Mouse (Mus musculus) heart, adult 18-20 months (tissue): ENCODE measurements around the gene Per2. TPM values are rescaled to one million over a fixed set of nuclear protein-coding genes. Genes with fewer than 3 reads are reported as not detected.
"Not testable (repeated sequence)": the region's sequence is repeated elsewhere in the genome, so short reads cannot be mapped to it uniquely, and the experiment has no call there.

ENCODE experiments used
- DNase-seq, 2 experiments: peaks; one replicate each; pipeline ENCODE4 v3.0.0; 2021 to 2022; ENCODE audit warnings: mixed read lengths in 1 of 2
- long read RNA-seq, 2 experiments: library from polyadenylated mRNA; stranded (forward); transcript quantifications; one replicate each; pipeline ENCODE4 v2.0.0; 2021
- total RNA-seq, 2 experiments: library from RNA; stranded (reverse); gene quantifications; 2 replicates each; pipeline ENCODE4 v1.2.3; 2021

Gene Per2
- total RNA-seq = 1 to 10 TPM; 4.7 to 5.6 TPM
- long read RNA-seq, experiment 1, partial matches to known transcripts = 0 of 1 reads
- long read RNA-seq, experiment 1, other reads (novel, unspliced or antisense) = 1 of 1 reads
- long read RNA-seq, experiment 2, full-length matches to known transcripts = 1 of 2 reads
- long read RNA-seq, experiment 2, partial matches to known transcripts = 1 of 2 reads
- long read RNA-seq, experiment 2, other reads (novel, unspliced or antisense) = 0 of 2 reads

DNA sequence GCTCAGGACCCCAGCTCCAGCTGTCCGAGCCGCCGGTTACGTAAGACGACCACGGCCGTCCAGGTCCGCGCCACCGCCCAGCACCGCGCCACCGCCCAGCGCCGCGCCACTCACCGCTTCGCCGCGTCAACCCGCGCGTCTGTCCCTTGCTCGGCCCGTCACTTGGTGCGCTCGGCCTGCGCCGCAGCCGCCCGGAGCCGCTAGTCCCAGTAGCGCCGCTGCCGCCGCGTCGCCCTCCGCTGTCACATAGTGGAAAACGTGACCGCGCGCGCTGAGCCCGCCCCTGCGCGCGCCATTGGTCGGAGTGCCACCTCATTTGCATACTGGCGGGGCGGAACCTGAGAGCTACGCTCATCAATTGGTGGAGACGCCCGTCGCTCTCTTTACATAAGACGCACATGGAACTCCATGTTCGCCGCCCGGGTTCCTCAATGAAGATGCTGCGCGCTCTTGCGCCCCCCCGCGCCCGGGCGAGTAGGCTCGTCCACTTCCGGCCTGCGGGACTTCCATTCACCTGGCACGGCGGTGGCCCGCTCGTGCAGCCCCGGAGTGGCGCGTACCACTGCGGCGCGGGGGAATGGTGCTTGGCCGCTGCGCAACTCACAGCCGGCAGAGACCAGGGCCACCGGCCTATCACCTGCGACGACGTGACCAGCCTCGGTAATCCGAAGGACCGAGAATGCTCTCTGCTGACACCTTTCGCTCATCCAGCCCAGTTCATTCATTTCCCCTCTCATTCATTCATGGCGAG lies at the start of gene Per2:
TSS of gene Per2 (minus strand) at position 266 of the 751 bp plus-strand sequence.
- DNase-seq = peak; percentile 98 to 99

DNA sequence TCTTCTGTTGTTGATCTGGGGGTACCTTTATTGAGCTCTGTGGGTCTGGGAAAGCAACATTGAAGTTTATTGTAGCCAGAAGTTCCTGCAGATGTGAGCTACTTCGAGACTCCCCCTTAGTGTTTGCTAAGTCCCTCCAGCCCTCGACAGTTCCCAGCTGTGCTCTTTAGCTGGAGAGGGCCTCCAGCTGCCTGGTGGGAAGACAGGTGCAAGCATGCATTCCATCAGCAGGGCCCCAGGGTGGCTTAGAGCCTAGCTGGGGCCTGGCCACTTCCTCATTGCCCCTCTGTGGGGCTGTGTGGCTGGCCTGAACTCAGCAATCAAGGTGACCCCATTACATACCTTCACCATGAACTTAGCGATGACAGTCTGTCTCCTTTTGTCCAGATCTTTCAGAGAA lies 45.5 kb upstream of the Per2 start:
- no peak for DNase-seq

DNA sequence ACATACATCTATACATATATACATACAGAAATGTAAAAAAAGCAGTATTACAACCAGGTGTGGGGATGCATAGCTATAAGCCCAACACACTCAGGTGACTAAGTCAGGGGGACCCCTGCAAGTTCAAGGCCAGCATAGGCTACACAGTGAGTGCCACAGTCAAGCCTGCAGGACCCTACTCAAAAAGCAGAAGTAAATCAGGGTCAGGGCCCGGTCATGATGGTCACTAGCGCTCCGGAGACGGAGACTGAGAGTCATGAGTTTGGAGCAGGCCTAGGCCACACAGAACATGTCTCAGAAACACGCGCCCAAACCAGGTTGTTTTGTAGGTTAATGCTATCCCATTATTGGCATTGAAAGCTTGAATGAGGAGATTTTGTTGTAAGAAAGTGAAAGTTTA lies 39.5 kb upstream of the Per2 start:
- no peak for DNase-seq

DNA sequence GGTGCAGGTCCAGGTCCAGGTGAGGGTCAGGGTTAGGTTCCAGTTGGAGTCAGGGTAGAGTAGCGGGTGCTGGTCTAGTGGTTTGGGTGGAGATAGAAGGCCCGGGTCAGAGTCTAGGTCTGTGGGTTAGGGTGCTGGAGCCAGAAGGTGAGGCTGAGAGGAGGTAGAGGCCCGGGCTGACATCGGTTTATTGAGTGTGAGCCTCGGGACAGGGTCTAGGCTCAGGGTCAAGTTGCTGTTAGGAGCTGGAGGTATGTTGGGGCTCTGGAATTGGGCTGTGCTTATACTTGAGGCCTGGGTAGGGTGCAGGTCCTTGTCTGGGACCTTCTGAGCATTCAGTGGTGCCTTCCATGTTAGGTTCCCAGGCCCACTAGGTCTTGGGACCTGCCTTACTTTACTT lies 36.2 kb upstream of the Per2 start:
- no peak for DNase-seq

DNA sequence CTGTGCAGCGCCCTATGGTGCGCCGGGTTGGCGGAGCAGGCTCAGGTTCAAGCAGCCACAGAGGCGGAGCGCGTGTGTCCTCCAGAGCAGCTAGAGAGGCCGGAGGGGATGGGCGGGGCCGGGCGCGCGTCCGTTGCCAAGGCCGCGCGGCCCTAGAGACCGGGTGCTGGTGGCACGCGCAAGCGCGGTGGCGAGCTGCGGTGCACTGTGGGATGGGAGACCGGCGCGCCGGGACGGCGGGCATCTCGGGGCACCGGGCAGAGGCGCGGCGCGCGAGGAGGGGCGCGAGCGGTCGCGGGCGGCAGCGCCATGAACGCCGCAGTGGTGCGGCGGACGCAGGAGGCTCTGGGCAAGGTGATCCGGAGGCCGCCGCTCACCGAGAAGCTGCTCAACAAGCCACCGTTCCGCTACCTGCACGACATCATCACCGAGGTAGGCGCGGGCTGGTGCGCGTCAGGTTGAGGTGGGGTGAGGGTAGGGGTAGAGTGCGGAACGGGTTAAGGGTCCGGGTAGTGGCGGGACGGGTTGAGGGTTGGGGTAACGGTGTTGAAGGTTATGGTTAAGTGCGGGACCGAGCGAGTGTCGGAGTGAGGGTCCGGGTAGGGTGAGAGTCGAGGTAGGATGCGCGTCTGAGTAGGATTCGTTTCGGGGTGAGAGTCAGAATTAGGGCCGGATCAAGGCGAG lies 35.5 kb upstream of the Per2 start, which contains the start of gene Traf3ip1:
TSS of gene Traf3ip1 (plus strand) at position 191 of the 684 bp plus-strand sequence.
- DNase-seq = peak; percentile 92 to 94

DNA sequence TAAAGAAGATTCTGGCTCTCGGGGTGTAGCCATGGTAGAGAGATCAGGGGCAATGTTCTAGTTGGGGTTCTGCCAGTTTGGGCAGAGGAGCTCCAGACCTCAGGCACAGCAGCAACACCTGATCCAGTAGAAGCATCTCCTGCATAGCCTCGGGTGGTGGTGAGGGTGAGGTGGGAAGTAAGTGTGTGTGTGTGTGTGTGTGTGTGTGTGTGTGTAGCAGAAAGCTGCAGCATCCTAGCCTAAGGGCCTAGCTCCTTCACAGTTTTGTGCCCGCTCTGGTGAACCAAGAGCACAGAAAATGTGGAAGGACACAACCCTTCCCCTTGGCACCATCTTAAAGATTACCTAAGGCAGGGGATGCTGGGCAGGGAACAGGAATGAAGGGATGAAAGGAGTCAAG lies 34.8 kb upstream of the Per2 start:
- DNase-seq = no peak

DNA sequence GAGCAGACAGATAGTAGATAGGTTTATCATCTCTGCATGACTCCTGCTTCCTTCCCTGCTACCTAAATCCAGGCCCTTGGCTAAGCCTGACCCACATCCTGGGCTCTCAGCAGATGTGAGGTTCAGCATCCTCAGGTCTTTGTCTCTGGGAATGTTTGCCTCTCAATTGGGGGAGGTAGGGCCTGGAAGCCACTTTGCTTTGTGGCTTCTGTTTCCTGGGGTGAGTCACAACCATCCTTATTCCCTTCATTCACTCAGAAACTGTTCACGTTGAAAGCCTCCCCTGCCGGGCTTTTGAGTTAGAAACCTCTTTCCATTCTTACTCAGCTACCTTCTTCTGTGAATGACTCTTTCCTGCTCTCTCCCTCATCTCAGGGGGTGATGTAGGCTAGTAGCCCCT lies 33.6 kb upstream of the Per2 start:
- no peak for DNase-seq

DNA sequence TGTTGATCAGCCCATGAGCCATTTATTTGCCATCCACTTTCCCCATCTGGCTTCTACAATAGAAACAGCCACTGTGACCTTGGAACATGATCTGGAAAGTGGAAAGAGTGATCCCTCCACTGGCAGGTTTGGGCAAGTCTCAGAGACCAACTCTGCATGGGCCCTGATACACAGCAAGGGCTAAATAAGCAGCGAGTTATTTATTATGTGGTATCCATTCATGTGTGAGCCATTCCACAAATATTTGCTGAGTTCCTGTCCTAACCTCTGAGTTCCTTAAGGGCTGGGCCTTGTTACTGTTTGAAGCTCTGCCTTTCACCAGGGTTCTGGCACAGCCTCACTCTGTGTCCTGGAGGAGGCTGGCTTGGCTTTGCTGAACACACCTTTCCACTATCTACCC lies 31.2 kb upstream of the Per2 start:
- no peak for DNase-seq

DNA sequence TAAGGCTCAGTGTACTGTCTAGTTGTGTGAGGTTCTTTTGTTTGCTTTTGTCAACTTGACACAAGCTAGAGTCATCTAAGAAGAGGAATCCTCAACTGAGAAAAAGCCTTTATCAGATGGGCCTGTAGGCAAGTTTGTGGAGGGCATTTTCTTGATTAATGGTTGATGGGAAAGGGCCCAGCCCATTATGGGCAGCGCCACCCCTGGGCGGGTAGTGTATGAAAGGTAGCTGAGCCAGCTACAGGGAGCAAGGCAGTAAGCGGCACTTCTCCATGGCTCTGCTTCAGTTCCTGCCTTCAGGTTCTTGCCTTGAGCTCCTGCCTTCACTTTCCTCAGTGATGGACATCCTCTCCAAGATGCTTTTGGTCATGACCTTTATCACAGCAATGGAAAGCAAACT lies 27.0 kb upstream of the Per2 start:
- DNase-seq = no peak

DNA sequence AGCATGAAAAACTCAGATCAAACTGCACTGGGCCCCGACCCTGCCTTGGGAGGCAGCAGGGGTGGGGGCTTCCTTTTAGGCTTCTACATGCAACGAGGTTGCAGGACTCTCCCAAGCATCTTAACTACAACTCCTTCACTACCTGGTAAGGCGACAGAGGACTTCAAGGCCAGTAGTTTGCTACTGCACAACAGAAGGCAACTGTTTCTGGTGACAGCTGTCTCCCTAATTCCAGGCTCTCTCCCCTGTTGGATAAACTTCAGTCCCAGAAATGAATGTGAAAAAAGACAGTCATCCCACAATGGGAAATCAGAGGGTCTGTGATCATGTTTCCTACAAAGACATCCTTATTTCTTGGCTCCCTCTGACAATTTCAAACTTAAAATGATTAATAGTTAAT lies 26.3 kb upstream of the Per2 start:
- DNase-seq = no peak

DNA sequence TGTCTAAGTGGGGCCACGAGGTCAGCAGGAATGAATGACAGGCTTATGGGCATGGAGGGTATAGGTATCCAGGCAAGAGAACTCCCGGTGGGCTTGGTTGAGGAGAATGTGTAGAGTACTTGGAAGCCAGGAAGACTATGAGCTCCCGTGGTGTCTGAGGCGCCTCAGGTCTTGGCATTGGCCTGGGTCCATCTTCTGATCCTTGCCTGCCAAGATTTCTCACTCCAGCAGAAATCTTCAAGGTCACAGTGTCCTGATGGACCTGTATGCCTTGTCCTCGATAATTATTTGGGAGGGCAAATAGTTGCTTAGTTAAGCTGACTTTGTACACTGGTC lies 24.9 kb upstream of the Per2 start:
- no peak for DNase-seq

DNA sequence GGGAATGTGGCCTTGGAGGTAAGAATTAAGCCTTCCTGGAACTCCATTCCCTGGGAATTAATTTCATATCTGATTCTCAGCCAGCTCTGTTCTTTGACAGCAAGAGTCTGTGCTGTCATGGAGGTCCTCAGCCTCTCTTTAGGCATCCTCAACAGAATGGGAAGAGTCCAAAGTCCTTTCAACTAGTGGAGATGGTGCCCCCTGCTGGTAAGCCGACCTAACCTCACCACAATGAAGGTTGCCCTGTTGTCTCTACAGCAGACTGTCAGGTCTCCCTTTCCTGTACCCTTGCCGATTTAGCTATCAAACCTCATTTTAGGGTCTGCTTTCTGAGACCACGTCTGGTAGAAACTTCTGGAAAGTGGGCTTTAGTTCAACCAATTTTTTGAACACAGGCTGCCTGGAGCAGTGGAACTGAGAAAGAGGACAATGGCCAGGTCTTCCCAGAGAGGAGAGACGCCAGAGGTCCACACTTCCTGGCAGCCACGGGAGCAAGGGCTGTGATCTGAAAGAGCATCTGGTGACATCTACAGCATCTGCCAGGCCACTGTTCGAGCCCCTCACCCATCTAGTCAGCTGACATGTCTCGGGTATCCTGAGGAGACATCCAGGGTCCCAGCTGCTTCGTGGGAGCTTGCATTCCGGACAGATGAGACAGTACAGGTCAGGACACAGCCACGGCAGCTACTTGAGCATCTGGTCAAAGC lies 24.3 kb upstream of the Per2 start:
- peak; percentile 81 to 96 for DNase-seq

DNA sequence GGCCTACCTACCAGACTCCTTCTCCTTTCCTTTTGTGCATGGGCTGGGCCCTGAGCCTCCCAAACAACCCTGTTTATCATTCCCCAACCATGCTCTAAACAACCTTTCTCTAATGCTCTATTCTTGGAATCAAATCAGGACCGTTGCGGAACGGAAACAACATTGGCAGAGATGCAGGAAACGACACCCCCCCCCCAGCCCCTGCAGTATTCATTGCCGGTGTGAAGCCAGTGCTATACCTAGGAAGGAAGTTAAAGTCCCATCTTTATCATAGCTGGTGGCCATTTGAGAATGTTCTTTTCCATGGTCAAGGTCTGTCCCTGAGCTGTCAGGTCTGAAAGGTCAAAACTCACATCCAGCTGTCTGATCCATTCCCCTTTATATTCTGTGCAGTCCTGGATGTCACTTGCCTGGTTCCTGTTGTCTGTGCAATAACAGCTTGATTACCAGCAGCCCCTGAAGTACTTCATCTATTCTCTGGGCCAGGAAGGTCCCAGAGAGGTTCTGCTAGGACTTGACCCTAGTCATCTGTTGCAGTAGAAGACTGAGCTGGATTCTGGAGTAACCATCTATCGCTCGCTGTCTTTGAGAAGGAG lies 23.6 kb upstream of the Per2 start:
- DNase-seq = no peak

DNA sequence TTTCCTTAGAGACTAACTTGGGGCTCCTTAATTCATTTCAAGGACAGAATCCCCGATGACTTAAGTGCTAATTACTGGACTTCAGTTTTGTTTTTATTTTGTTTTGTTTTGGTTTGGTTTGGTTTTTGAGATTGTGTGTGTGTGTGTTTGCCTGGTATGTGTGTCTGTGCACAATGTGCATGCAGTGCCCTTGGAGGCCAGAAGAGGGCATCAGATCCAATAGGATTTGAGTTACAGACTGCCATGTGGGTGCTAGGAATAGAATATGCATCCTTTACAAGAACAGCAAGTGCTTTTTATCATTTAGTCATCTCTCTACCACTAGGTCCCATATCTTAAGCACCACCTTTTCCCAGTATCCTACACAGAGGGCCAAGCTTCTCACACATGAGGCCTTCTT lies 19.8 kb upstream of the Per2 start:
- DNase-seq = no peak

DNA sequence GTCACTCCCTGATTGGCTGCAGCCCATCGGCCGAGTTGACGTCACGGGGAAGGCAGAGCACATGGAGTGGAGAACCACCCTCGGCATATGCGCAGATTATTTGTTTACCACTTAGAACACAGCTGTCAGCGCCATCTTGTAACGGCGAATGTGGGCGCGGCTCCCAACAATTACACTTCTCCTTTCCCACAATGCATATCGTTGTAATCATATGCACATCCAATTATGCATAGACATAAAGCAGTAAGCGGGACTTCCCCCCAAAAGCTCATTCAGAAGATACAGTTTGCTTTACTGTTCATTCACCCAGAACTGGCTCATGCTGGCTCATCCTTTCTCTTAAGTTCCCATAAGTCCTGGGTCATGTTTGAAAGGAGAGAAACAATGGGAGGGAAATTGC lies 19.0 kb upstream of the Per2 start:
- DNase-seq = not testable (repeated sequence)

DNA sequence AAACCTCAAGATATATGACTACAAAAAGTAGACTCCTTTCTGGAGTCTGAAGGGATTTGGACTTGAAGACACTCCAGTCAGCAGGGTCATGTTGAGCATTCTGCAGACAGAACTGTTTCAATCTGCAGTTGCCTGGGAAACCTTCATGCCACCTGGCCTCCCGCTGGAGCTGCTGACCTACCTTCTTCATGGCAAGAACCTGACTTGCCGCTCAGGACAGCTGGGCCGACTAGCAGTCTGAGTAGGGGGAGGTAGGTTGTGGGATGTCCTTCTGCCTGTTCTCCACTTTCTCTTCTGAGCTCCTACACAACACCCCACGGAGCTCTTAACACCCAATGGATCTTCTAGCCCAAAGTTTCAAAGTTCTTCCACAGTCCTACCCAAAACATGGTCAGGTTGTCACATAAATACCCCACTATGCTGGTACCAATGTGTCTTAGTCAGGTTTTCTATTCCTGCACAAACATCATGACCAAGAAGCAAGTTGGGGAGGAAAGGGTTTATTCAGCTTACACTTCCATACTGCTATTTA lies 10.8 kb upstream of the Per2 start:
- no peak for DNase-seq

DNA sequence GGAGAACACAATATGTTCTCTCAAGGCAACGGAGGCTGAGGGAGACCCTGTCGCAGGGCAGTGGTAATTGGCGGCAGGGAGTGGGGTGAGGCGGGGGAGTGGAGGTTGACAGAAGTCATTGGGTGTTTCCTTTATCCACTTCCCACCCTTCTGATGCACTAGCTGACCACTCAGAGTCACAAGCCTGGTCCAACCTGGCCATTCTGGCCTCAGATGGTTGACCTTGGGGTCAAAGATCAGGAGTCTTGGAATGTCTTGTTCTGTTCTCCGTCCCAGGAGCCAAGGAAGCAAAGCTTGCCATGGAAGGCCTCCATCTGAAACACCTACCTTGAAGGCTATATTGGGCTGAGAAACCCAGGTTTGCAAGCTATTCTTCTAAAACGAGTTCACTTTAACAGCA lies 7.1 kb upstream of the Per2 start:
- no peak for DNase-seq

DNA sequence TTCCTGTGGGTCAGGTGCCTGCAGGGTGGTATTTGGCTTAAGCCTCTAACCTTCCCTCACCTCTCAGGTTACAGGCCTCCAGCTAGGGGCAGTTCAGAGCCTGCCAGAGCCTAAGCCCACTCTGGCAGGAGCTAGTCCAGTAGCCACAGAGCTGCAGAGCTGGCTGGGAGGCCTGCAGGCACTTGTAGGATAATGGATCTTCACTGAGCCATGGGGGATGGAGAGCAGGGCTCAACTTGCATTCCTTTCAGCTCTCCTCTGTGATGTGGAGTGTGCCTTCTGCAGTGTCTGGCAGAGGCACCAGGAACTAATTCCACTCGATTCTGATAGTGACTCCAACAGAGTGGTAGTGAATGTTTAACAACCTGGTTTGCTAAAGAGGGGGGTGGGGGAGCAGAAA lies 6.1 kb upstream of the Per2 start:
- DNase-seq = no peak

DNA sequence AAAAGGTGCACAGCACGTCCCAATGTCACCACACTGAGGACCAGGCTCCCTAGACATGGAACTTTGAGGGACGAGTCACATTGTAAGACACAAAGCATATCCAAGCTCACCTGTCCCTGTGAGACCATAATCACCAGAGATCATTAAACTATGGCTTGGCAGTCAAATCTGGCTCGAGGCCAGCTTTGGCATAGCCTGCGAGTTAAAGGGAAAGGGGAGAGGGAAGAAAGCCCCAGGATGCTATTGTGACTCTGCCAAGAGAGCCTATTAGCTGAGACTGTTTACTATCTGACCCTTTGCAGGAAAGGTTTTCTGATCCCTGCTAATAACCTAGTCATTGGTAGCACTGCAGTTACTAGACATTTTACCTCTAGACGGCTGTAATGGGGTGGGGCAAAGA lies 5.3 kb upstream of the Per2 start:
- DNase-seq = no peak

DNA sequence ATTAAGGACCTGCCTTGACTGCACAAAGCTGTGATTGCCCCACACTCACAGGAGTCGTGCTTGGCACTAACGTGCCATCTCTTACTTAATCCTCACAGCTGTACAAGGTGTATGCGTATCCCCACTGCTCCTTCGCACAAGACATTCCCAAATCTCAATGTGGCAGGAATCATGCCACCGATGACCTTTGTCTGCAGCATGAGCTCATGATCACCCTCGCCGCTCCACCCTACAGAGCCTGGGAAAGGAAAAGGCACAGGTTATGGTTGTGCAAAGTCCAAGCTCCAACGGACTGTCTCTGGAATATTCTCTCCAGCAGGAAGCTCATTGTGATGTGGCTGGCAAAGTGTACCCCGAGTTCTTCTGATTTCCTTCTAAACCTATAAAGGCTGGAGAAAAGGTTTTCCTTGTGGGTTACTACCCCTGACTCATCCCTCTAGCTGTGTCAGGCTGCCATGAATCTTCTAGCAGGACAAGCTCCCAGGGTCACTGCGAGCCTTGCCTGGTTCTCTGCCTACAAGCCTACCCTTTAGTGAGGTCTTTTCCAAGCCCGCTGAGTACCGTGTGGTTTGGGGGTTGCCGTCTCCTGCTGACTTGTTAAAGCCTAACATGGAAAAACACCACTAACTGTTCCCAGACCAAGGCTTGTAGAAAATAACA lies 4.3 kb upstream of the Per2 start:
- no peak for DNase-seq

DNA sequence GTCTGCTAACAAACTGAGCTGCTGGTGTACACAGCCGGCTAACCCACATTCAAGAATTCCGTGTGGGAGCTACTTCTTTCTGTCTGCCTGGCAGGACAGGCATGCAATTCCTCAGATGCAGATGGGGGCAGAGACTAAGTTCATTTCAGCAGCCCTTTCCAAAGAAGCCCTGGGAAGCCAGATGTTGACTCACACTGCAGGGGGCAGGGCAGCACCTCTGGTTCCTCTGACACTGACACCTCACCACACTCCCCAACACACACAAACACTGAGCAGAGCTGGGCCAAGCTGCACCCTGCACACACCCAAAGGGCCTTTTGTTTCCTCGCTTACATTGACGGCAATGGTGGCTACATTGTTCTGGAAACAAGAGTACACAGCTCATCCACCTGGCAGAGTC lies 1.4 kb upstream of the Per2 start:
- DNase-seq = peak in 1 of 2 experiments; percentile 31

DNA sequence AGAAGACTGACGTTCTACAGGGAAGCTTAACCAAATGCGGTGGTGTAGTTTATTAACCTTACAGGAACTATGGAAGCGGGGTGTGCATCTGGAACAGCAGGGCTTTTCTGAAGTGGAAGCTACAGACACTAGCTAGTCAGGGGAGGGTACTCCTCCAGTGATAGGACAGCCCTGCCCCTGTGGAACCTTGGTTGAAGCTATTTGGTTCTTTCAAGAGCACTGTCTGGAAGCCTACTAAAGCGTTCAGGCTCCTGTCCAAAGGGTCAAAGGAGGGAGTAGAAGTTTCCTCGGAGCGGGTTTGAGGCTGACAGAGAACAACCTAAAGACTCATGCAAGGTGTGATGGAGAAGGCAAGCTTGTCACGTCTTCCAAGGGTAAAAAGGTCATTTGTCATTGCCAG lies 945 bp upstream of the Per2 start:
- no peak for DNase-seq
